Mouse (Mus musculus): ENCODE measurements around the gene Dgkd.

DNA sequence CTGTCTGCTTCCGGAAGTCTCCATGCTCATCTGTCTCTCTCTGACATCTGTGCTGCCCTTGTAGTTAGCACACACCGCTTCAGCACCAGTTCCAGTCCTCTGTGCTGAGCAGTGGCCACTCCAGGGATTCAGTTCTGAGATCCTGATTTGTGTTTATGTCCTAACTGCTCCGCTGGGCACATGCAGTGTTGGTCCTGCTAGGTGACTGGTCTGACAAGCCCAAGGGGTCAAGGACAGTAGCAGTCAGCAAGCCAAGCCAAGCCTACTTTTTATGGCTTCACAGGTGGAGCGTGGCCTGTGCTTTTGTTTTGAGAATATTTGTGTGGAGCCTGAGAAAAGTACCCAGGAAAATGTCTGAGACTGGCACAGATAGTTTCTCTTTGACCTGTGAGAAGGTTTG is 71.8 kb downstream of the Dgkd start:
- TF ChIP-seq EP300 (optimal IDR thresholded peaks at IDR 0.05), result no peak
- TF ChIP-seq CTCF (IDR thresholded peaks at IDR 0.05; ENCODE audit: low read depth), result no peak
